Mouse (Mus musculus) liver, embryonic 14.5 days (tissue): ENCODE results near the gene Gna14. TPM values are rescaled to one million over a fixed set of nuclear protein-coding genes. Genes with fewer than 3 reads are reported as not detected.

ENCODE experiments used
- ATAC-seq: fragments of 200-750 bp; cut with Nextera tagmentation; 2 replicates; pipeline ENCODE4 v1.8.0; 2017; ENCODE audit warnings: moderate number of reproducible peaks, mild to moderate bottlenecking, moderate library complexity; ENCODE audit not compliant: insufficient read depth
- DNase-seq, 3 experiments: peaks; one replicate each; pipeline ENCODE4 v3.0.0-alpha.2; 2012 to 2013; ENCODE audit warnings: low read depth in 3 of 3, low spot score in 3 of 3
- H3K27ac ChIP-seq: fragments of 300-500 bp; sonication (generic); 2 replicates; pipeline ENCODE4 v1.5.1; 2014; ENCODE audit warnings: moderate library complexity, mild to moderate bottlenecking, control low read depth, inconsistent platforms
- H3K27me3 ChIP-seq: fragments of 300-500 bp; sonication (generic); 2 replicates; pipeline ENCODE4 v1.6.1; 2014; ENCODE audit warnings: mild to moderate bottlenecking, low read length, moderate library complexity; ENCODE audit not compliant: control insufficient read depth, insufficient read depth
- H3K36me3 ChIP-seq: fragments of 300-500 bp; sonication (generic); replicated peaks from 2 replicates; pipeline ENCODE4 v1.6.1; 2014; ENCODE audit warnings: low read depth; ENCODE audit not compliant: control insufficient read depth, insufficient read depth
- H3K4me1 ChIP-seq, 2 experiments: fragments of 200-500 bp in 1 of 2; fragments of 300-500 bp in 1 of 2; sonication (generic) in 1 of 2; replicated peaks; 2 replicates each; pipeline ENCODE4 v1.6.1; 2012 to 2014; ENCODE audit warnings: antibody characterized with exemption in 1 of 2, inconsistent platforms in 1 of 2, low read length in 1 of 2; ENCODE audit not compliant: control insufficient read depth in 2 of 2, insufficient read depth in 2 of 2
- H3K4me2 ChIP-seq: fragments of 300-500 bp; sonication (generic); 2 replicates; pipeline ENCODE4 v1.6.1; 2014; ENCODE audit warnings: low read depth, mild to moderate bottlenecking, control low read depth, moderate library complexity
- H3K4me3 ChIP-seq, 2 experiments: fragments of 200-500 bp in 1 of 2; fragments of 300-500 bp in 1 of 2; sonication (generic) in 1 of 2; 2 replicates each; pipeline ENCODE4 v1.5.1; 2012 to 2014; ENCODE audit warnings: low read depth in 2 of 2, low read length in 2 of 2, mild to moderate bottlenecking in 2 of 2, control low read depth in 1 of 2, inconsistent platforms in 1 of 2, moderate library complexity in 1 of 2; ENCODE audit not compliant: insufficient read depth in 1 of 2
- H3K9ac ChIP-seq: fragments of 300-500 bp; sonication (generic); replicated peaks from 2 replicates; pipeline ENCODE4 v1.6.1; 2014; ENCODE audit warnings: mild to moderate bottlenecking, control low read depth, moderate library complexity
- H3K9me3 ChIP-seq: fragments of 300-500 bp; sonication (generic); 2 replicates; pipeline ENCODE4 v1.6.1; 2016; ENCODE audit warnings: low read length, mixed read lengths; ENCODE audit not compliant: control insufficient read depth
- CTCF ChIP-seq: IDR thresholded peaks from 2 replicates; pipeline ENCODE4 v1.5.1; 2016; ENCODE audit warnings: antibody characterized with exemption, low read depth, control low read depth
- EP300 ChIP-seq: IDR thresholded peaks from 2 replicates; pipeline ENCODE4 v1.6.1; 2016; ENCODE audit warnings: antibody characterized with exemption, low read depth
- WGBS: fragments of 180-500 bp; shearing (Covaris S2); extraction: QIAGEN DNeasy Blood & Tissue Kit; methylation state at CpG from one replicate; pipeline ENCODE4 v1.1.7; 2014; ENCODE audit not compliant: insufficient replicate concordance; 5-methylcytosine and 5-hydroxymethylcytosine counted together
- polyA plus RNA-seq, 2 experiments: library from polyadenylated mRNA; depleted of rRNA in 1 of 2; stranded (reverse) in 1 of 2; unstranded in 1 of 2; fragments of >200 nt; fragmentation: Nextera tagmentation in 1 of 2; extraction: Ambion mirVana in 1 of 2; gene quantifications; 2 replicates each; pipeline versions ENCODE4 v1.2.1 to v1.2.3; 2012 to 2014

Gna14 gene
- polyA plus RNA-seq, 2 experiments = 0.85 to 0.87 TPM

- WGBS = 85% methylated on average over 14 of the region's 14 CpGs
Observed at GRCm38 (mm10) chr19:16460831-16461230, 25.3 kb downstream of the Gna14 start.

GRCm38 (mm10) chr19:16462461-16462860 is 26.9 kb downstream of the Gna14 start:
- H3K4me3 ChIP-seq = no peak overlapping the region
- H3K4me1 ChIP-seq = peaks cover 0 to 7% of the 10 kb centered on the region in 2 experiments; a peak in 1 of 4 replicates
- ATAC-seq (no peak), DNase-seq (no peak)
- H3K36me3 ChIP-seq = no peaks in the 10 kb centered on the region
- H3K4me2 ChIP-seq = no peak overlapping the region
- H3K27ac ChIP-seq = no peak overlapping the region
- 77% methylated on average over 9 of the region's 9 CpGs for WGBS
- no peaks in the 10 kb centered on the region for H3K9me3 ChIP-seq
- no peak for TF ChIP-seq EP300
- no peak for TF ChIP-seq CTCF
- no peak overlapping the region for H3K9ac ChIP-seq
- no peaks in the 10 kb centered on the region for H3K27me3 ChIP-seq

More at GRCm38 (mm10) chr19:16460831-16461230, 25.3 kb downstream of the Gna14 start:
- Histone ChIP-seq H3K27me3 (no peaks in the 10 kb centered on the region), H3K9me3 (no peaks in the 10 kb centered on the region), H3K27ac (no peak overlapping the region), H3K9ac (no peak overlapping the region), H3K36me3 (no peaks in the 10 kb centered on the region), H3K4me1 (peaks cover 0 to 8% of the 10 kb centered on the region in 2 experiments; a peak in 1 of 4 replicates), H3K4me3 (no peak overlapping the region), H3K4me2 (no peak overlapping the region)
- ATAC-seq (no peak), DNase-seq (no peak)
- TF ChIP-seq EP300 = no peak
- no peak for TF ChIP-seq CTCF

GRCm38 (mm10) chr19:16464730-16465129 is 29.2 kb downstream of the Gna14 start:
- Histone ChIP-seq H3K4me3 (no peak overlapping the region), H3K9me3 (no peaks in the 10 kb centered on the region), H3K4me1 (peaks cover 0 to 2% of the 10 kb centered on the region in 2 experiments; a peak in 1 of 4 replicates), H3K27me3 (no peaks in the 10 kb centered on the region), H3K27ac (no peak overlapping the region), H3K9ac (no peak overlapping the region), H3K4me2 (no peak overlapping the region), H3K36me3 (no peaks in the 10 kb centered on the region)
- TF ChIP-seq CTCF = no peak
- no peak for TF ChIP-seq EP300
- DNase-seq (no peak), ATAC-seq (no peak)
- WGBS = 51% methylated on average over 4 of the region's 4 CpGs

GRCm38 (mm10) chr19:16468756-16469374 is 33.3 kb downstream of the Gna14 start:
- H3K27me3 ChIP-seq = no peaks in the 10 kb centered on the region
- TF ChIP-seq CTCF (no peak), EP300 (no peak)
- H3K4me2 ChIP-seq = no peak overlapping the region
- DNase-seq (no peak), ATAC-seq (no peak)
- no peak overlapping the region for H3K9ac ChIP-seq
- no peaks in the 10 kb centered on the region for H3K36me3 ChIP-seq
- H3K27ac ChIP-seq = no peak overlapping the region
- peaks cover 7 to 18% of the 10 kb centered on the region in 2 experiments for H3K4me1 ChIP-seq
- no peak overlapping the region for H3K4me3 ChIP-seq
- 37% methylated on average over 2 of the region's 2 CpGs for WGBS
- no peaks in the 10 kb centered on the region; the same call in 1 of the 2 replicates for H3K9me3 ChIP-seq

- Histone ChIP-seq H3K4me1 (peaks cover 10 to 23% of the 10 kb centered on the region in 2 experiments), H3K4me2 (no peak overlapping the region), H3K27ac (no peak overlapping the region), H3K36me3 (no peaks in the 10 kb centered on the region), H3K4me3 (no peak overlapping the region), H3K9ac (no peak overlapping the region), H3K9me3 (no peaks in the 10 kb centered on the region; the same call in 1 of the 2 replicates), H3K27me3 (no peaks in the 10 kb centered on the region)
- ATAC-seq = peak; percentile 35; the same call in 1 of the 2 replicates
- 31% methylated on average over 5 of the region's 5 CpGs for WGBS
- DNase-seq = no peak
- TF ChIP-seq CTCF (no peak), EP300 (no peak)
Observed at GRCm38 (mm10) chr19:16472655-16473054, 37.1 kb downstream of the Gna14 start.
